Mouse (Mus musculus) mesoderm, embryonic 11.5 days (tissue): ENCODE data around the gene Hif3a.

Source experiments
- DNase-seq: peaks from one replicate; pipeline ENCODE4 v3.0.0-alpha.2; 2012; ENCODE audit warnings: low read depth, low spot score

The Hif3a gene

GRCm38 (mm10) chr7:17024814-17025504 lies 37.3 kb downstream of the Hif3a start:
- no peak for DNase-seq

GRCm38 (mm10) chr7:17024141-17024540 lies 38.1 kb downstream of the Hif3a start:
- DNase-seq, result no peak

GRCm38 (mm10) chr7:17023701-17024100 lies 38.5 kb downstream of the Hif3a start:
- no peak for DNase-seq

GRCm38 (mm10) chr7:17022176-17022575 lies 40.1 kb downstream of the Hif3a start:
- no peak for DNase-seq

- no peak for DNase-seq
These were observed 42.6 kb downstream of the Hif3a start for GRCm38 (mm10) chr7:17019426-17020166.

- DNase-seq, result no peak
These were observed 44.3 kb downstream of the Hif3a start for GRCm38 (mm10) chr7:17017921-17018320.

GRCm38 (mm10) chr7:17017036-17017435 lies 45.2 kb downstream of the Hif3a start:
- DNase-seq, result no peak

- no peak for DNase-seq
These were observed 46.8 kb downstream of the Hif3a start for GRCm38 (mm10) chr7:17015381-17015780.

- no peak for DNase-seq
These were observed 50.2 kb downstream of the Hif3a start for GRCm38 (mm10) chr7:17011909-17012590.

- DNase-seq, result no peak
These were observed 52.2 kb downstream of the Hif3a start for GRCm38 (mm10) chr7:17010010-17010347.

GRCm38 (mm10) chr7:17009326-17010009 lies 52.8 kb downstream of the Hif3a start:
- no peak for DNase-seq

GRCm38 (mm10) chr7:17007300-17007699 lies 54.9 kb downstream of the Hif3a start:
- no peak for DNase-seq

GRCm38 (mm10) chr7:17004716-17005115 lies 57.5 kb downstream of the Hif3a start:
- DNase-seq, result no peak

GRCm38 (mm10) chr7:17003230-17003960 lies 58.8 kb downstream of the Hif3a start:
- DNase-seq, result no peak

GRCm38 (mm10) chr7:17002375-17003195 lies 59.6 kb downstream of the Hif3a start:
- DNase-seq, result peak; percentile 89

GRCm38 (mm10) chr7:16999650-17000049 lies 62.6 kb downstream of the Hif3a start:
- peak; percentile 85 for DNase-seq

- DNase-seq, result no peak
These were observed 63.0 kb downstream of the Hif3a start for GRCm38 (mm10) chr7:16999233-16999632.

GRCm38 (mm10) chr7:16995345-16995744 lies 66.9 kb downstream of the Hif3a start:
- no peak for DNase-seq

GRCm38 (mm10) chr7:16994400-16994799 lies 67.8 kb downstream of the Hif3a start:
- no peak for DNase-seq

- peak; percentile 86 for DNase-seq
These were observed 68.4 kb downstream of the Hif3a start for GRCm38 (mm10) chr7:16993651-16994399.
